18 mouse cellular contexts compared by ENCODE assay signal in the genomic region with DNA sequence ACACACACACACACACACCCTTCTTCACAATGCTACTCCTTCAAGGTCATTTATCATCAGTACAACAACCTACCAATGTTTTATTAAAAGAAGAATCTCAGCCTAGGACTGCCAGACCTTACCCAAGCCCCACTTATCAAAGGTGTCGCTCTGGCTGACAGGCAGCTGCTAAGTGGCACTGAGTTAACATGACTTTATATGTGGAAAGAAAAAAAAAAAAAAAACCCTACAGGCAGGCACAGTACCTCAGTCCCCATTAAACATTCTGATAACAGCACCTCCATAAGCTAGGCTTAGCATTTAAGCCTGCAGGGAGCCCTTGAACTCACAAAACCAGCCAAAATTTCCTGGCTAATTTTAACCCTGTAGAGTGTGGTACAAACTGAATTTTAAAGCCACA. TPM values are rescaled to one million over a fixed set of nuclear protein-coding genes. Genes with fewer than 3 reads are reported as not detected.
DNase-seq lines count a peak whose midpoint lies in the region; ATAC-seq and TF ChIP-seq lines count a peak whose summit lies in the region.
"Had no signal": no experiment of that assay in that cellular context is flagged by ENCODE, and none has a peak within 500 bp of the region (broad histone marks: within the 10 kb centered on the region; RNA-seq: fewer than 3 reads in every experiment).

No protein-coding gene starts in this region.

- peak overlapping the region; percentile 95; the same call in 1 of the 2 replicates for H3K4me2 ChIP-seq in lung, embryonic 14.5 days
- peak overlapping the region; percentile 77 for H3K4me2 ChIP-seq in heart, embryonic 15.5 days
- H3K4me2 ChIP-seq in neural tube, embryonic 14.5 days (ENCODE audit: low read depth, low read length): peak overlapping the region; percentile 85
- H3K4me2 ChIP-seq: limb, embryonic 15.5 days had no signal

- no peaks in the 10 kb centered on the region for H3K4me1 ChIP-seq in lung, embryonic 14.5 days (ENCODE audit: insufficient read depth)
- peaks cover 39% of the 10 kb centered on the region for H3K4me1 ChIP-seq in heart, embryonic 15.5 days (replicated peaks)
- H3K4me1 ChIP-seq in neural tube, embryonic 14.5 days (ENCODE audit: control insufficient read depth, insufficient read depth, low read length): no peaks in the 10 kb centered on the region; the same call in 1 of the 2 replicates

- H3K36me3 ChIP-seq in lung, embryonic 14.5 days (ENCODE audit: insufficient read depth): no peaks in the 10 kb centered on the region
- H3K36me3 ChIP-seq in heart, embryonic 15.5 days: no peaks in the 10 kb centered on the region
- no peaks in the 10 kb centered on the region for H3K36me3 ChIP-seq in neural tube, embryonic 14.5 days (ENCODE audit: control insufficient read depth, insufficient read depth, low read length)
- H3K36me3 ChIP-seq: embryonic facial prominence, embryonic 12.5 days; limb, embryonic 15.5 days had no signal

- peaks cover 31% of the 10 kb centered on the region for H3K27me3 ChIP-seq in lung, embryonic 14.5 days (ENCODE audit: insufficient read depth, low read length)
- H3K27me3 ChIP-seq in heart, embryonic 15.5 days: peaks cover 14% of the 10 kb centered on the region
- peaks cover 4% of the 10 kb centered on the region; the same call in 1 of the 2 replicates for H3K27me3 ChIP-seq in neural tube, embryonic 14.5 days (ENCODE audit: control insufficient read depth, insufficient read depth, low read length)

- H3K9me3 ChIP-seq in lung, embryonic 14.5 days (ENCODE audit: low read depth, low read length): no peaks in the 10 kb centered on the region
- H3K9me3 ChIP-seq in heart, embryonic 15.5 days (replicated peaks): no peaks in the 10 kb centered on the region
- no peaks in the 10 kb centered on the region for H3K9me3 ChIP-seq in neural tube, embryonic 14.5 days (ENCODE audit: control insufficient read depth, low read length)
- H3K9me3 ChIP-seq: embryonic facial prominence, embryonic 12.5 days; limb, embryonic 15.5 days had no signal

- no peak overlapping the region for H3K27ac ChIP-seq in lung, embryonic 14.5 days (ENCODE audit: low read depth)
- peak overlapping the region; percentile 90 for H3K27ac ChIP-seq in heart, embryonic 15.5 days
- H3K27ac ChIP-seq in neural tube, embryonic 14.5 days (ENCODE audit: low read depth, low read length): no peak overlapping the region
- H3K27ac ChIP-seq: embryonic facial prominence, embryonic 12.5 days; limb, embryonic 15.5 days; macrophage; stomach, postnatal 0 days had no signal

- no peak for TF ChIP-seq CTCF in lung, embryonic 14.5 days (IDR thresholded peaks at IDR 0.05; ENCODE audit: low read depth)

- ATAC-seq in lung, embryonic 14.5 days (ENCODE audit: insufficient read depth): no peak
- ATAC-seq in heart, embryonic 15.5 days (replicated peaks; ENCODE audit: insufficient number of reproducible peaks, insufficient read depth, low FRiP score, low read depth): peak; percentile 76
- no peak for ATAC-seq in neural tube, embryonic 14.5 days (ENCODE audit: low read depth)
- ATAC-seq: inflammation-experienced regulatory T-cells, adult 6 months had no signal

- 23% methylated on average over 1 of the region's 1 CpGs for WGBS in lung, embryonic 14.5 days
- WGBS in heart, embryonic 15.5 days: 23% methylated on average over 1 of the region's 1 CpGs
- WGBS in neural tube, embryonic 14.5 days: 42% methylated on average over 1 of the region's 1 CpGs

- no peak overlapping the region for H3K9ac ChIP-seq in lung, embryonic 14.5 days
- H3K9ac ChIP-seq in heart, embryonic 15.5 days: peak overlapping the region; percentile 86; the same call in 1 of the 2 replicates
- H3K9ac ChIP-seq in neural tube, embryonic 14.5 days (replicated peaks; ENCODE audit: low read depth, low read length): no peak overlapping the region
- H3K9ac ChIP-seq: embryonic facial prominence, embryonic 12.5 days; limb, embryonic 15.5 days had no signal

- peak overlapping the region; percentile 66; the same call in 1 of the 2 replicates for H3K4me3 ChIP-seq in lung, embryonic 14.5 days (ENCODE audit: low read depth, low read length)
- H3K4me3 ChIP-seq in heart, embryonic 15.5 days: peak overlapping the region; percentile 71
- H3K4me3 ChIP-seq in neural tube, embryonic 14.5 days (ENCODE audit: low read depth, low read length): peak overlapping the region; percentile 85; the same call in 1 of the 2 replicates
- H3K4me3 ChIP-seq: limb, embryonic 15.5 days had no signal

- peak; percentile 92 for DNase-seq in heart, adult 11 months
- no peak for DNase-seq in heart, adult 8-10 months (ENCODE audit: low spot score)
- no peak for DNase-seq in lung, embryonic 14.5 days
- no peak for DNase-seq in lung, postnatal 4 days
- DNase-seq in ovary, postnatal 36 days (ENCODE audit: low spot score): no peak
- no peak for DNase-seq in adrenal gland, adult 18-20 months (ENCODE audit: low spot score in 2 of 2)
- DNase-seq: B cell, adult 2 months; cerebellum, adult 11 months; kidney, adult 9 months; lung, adult 18-20 months had no signal

RNA-seq across cellular contexts. Expression of a gene that starts 2.4 kb away (rescaled TPM):
- 1,000 to 10,000 TPM in 3 of 4 experiments, 100 to 1,000 TPM in 1; 935 to 1,209 (median 1,093) TPM for total RNA-seq in heart, adult 8-10 months (2022)
- 2.3 TPM in 2 replicates for polyA plus RNA-seq in lung, embryonic 14.5 days (2014; fragmentation: Nextera tagmentation; extraction: Ambion mirVana)
- polyA plus RNA-seq in heart, embryonic 15.5 days (2015; fragmentation: Nextera tagmentation; extraction: Ambion mirVana): 27.3 and 30.0 TPM in 2 replicates
- 6.7 and 13.5 TPM in 2 replicates for polyA plus RNA-seq in neural tube, embryonic 14.5 days (2014; fragmentation: Nextera tagmentation; extraction: Ambion mirVana)
- 10 to 100 TPM; 12.3 to 20.0 TPM for total RNA-seq in adrenal gland, adult 18-20 months (2021)
- total RNA-seq: monocyte, adult 5-6 weeks had no signal
- polyA plus RNA-seq: inflammation-experienced regulatory T-cells, adult 6 months; macrophage had no signal
